Mouse (Mus musculus) adrenal gland, postnatal 25 days (tissue): ENCODE results near the gene Dnaja3. TPM values are rescaled to one million over a fixed set of nuclear protein-coding genes. Genes with fewer than 3 reads are reported as not detected.
A peak's percentile ranks its signal among the peaks of the same experiment; 100 is the strongest.

ENCODE experiments used
- DNase-seq: peaks from one replicate; pipeline ENCODE4 v3.0.0; 2021; ENCODE audit warnings: mixed read lengths
- total RNA-seq: library from RNA; stranded (reverse); gene quantifications from 2 replicates; pipeline ENCODE4 v1.2.3, GENCODE M21; 2021

Gene Dnaja3
- total RNA-seq, 1 experiment from 2014 or later = 117 TPM

DNA sequence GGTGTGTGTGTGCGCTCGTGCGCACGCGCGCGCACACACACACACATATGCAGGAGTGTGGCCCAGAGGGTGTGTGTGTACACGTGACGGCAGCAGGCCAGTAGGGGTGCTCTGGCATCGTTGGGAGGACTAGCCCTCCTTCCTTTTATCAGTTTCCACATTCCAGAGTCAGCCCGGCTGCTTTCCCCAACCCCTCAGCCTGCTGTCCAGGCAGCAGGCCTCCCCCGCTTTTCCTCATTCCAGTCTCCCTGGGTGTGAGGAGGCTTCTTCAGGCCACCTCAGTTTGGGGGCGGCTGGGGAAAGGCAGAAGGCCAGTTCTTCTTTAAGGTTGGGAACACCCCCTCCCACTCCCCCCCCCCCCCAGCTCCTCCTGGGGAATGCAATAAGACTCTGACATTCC is 2.4 kb downstream of the Dnaja3 start:
- no peak for DNase-seq

GRCm38 (mm10) chr16:4642937-4643336 is 3.1 kb downstream of the Dnaja3 start:
- DNase-seq = no peak

- DNase-seq = peak; percentile 86
Measured at GRCm38 (mm10) chr16:4643670-4644419, 4.1 kb downstream of the Dnaja3 start.

DNA sequence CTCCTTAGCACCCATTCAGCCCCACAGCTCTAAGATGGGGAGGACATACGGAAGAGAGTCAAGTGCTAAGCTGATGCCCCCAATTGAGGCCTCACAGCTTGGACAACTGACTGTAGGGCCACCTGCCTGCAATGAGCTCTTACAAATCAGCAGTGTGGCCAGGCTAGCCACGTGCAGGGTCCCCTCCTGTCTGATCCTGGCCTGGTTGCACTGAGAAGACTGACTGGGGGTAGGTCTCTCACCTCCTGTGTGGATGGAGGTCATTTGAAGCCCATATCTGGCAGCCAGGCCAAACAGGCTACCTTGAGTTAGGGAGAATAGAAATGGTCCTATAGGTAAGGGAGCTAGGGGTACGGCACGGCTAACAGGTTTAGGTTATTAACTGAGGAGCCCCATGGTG is 6.1 kb downstream of the Dnaja3 start:
- no peak for DNase-seq

GRCm38 (mm10) chr16:4646831-4647230 is 7.0 kb downstream of the Dnaja3 start:
- no peak for DNase-seq

GRCm38 (mm10) chr16:4647651-4648141 is 7.9 kb downstream of the Dnaja3 start:
- peak; percentile 47 for DNase-seq

DNA sequence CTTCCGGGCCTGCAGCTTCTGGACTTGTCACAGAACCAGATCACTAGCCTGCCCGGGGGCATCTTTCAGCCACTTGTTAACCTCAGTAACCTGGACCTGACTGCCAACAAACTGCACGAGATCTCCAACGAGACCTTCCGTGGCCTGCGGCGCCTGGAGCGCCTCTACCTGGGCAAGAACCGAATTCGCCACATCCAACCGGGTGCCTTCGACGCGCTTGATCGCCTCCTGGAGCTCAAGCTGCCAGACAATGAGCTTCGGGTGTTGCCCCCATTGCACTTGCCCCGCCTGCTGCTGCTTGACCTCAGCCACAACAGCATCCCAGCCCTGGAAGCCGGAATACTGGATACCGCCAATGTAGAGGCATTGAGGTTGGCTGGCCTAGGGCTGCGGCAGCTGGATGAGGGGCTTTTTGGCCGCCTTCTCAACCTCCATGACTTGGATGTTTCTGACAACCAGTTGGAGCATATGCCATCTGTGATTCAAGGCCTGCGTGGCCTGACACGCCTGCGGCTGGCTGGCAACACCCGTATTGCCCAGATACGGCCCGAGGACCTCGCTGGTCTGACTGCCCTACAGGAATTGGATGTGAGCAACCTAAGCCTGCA is 8.7 kb downstream of the Dnaja3 start:
- DNase-seq = no peak

DNA sequence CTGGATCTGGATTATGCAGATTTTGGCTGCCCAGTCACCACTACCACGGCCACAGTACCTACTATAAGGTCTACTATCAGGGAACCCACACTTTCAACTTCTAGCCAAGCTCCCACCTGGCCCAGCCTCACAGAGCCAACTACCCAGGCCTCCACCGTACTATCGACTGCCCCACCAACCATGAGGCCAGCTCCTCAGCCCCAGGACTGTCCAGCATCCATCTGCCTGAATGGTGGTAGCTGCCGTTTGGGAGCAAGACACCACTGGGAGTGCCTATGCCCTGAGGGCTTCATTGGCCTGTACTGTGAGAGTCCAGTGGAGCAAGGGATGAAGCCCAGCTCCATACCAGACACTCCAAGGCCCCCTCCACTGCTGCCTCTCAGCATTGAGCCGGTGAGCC is 9.4 kb downstream of the Dnaja3 start:
- no peak for DNase-seq

DNA sequence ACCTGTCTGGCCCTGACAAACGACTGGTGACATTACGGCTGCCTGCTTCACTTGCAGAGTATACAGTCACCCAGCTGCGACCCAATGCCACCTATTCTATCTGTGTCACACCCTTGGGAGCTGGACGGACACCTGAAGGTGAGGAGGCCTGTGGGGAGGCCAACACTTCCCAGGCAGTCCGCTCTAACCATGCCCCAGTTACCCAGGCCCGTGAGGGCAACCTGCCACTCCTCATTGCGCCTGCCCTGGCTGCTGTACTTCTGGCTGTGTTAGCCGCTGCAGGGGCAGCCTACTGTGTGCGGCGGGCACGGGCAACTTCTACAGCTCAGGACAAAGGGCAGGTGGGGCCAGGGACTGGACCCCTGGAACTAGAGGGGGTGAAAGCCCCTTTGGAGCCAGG is 9.9 kb downstream of the Dnaja3 start:
- no peak for DNase-seq

DNA sequence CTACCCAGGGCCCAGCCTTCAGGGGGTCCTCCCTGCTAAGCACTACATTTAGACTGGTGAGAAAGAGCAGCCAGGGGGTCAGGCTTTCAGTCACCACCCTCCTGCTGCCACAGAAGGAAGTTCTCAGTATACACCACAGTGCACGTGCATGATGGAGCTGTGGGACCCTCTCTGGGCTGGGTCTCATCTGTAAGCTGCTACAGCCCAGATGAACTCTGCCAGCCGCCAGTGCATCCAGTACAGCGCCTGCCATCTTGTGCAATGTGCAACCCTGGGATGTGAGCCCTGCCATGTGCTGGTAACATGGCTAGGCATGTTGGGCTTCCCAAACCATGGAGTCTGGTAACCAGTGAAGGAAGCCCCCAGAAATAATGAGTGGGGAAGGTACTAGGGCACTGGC is 10.4 kb downstream of the Dnaja3 start:
- no peak for DNase-seq

DNA sequence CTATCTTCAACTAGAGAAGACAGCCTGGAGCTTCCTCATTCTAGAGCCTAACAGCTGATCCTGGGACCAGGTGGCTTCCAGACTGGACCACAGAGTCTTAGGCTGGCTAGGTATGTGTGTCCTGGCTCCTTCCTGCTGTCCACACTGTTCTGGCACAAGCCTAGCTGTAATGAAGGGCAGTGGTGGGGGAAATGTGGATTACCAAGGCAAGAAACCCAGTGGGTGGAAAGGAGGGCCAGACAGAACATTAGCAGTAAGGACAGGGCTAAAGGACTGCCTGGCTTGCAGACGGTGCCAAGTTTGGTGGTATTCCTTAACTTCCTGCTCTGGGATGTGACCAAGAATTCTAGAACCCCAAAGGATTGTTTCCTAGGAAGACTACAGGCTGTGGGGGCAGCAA is 11.3 kb downstream of the Dnaja3 start:
- DNase-seq = no peak

DNA sequence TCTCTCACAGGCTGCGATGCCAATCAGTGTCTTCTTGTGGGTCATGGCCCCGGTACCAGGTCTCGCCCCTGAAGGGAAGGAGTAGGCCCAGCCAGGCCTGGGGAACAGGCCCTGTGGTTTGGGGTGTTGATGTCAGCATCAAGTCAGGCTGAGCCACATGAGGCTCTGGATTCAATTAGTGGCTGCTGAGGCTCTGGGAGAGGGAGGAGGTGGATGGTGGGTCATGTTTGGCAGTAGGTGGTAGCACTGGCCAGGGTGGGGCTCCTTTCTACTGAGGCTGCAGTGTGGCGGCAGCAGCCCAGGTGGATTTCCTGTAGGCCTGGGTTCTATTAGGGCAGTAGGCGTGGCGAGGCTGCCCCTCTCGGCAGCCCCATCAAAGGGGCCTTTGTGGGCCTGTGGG is 11.8 kb downstream of the Dnaja3 start:
- no peak for DNase-seq

DNA sequence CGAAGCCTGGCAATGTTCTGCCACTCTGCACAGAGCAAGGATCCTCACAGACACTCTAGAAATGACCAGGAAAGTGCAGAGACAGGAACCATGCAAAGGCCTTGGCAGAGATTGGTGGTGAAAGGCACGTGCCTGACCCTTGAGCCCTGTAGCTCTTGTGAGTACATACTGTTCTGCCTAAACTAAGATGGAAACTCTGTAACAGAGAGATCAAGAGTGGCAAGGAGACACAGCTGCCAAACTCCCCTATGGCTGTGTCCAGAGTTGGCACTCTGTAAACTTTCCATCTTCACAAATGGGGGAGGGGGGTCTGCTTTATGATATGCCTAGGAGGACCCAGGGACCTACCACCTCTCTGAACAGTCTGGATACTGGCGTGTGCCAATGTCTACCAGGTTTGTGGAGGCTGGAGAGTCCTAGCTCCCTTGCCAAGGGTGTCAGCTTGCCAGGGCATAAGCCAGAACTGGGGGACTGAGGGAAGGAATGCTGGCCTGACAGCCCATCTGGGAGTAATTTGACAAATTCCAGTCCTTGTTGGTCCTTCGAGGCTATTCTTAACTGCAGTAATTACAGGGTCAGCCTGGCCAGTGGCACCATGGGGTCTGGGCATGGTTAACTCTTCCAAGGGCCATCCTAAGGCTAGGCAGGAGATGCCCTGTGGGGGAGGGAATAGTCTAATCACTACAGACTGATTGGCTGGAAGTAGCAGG is 13.1 kb downstream of the Dnaja3 start:
- no peak for DNase-seq

DNA sequence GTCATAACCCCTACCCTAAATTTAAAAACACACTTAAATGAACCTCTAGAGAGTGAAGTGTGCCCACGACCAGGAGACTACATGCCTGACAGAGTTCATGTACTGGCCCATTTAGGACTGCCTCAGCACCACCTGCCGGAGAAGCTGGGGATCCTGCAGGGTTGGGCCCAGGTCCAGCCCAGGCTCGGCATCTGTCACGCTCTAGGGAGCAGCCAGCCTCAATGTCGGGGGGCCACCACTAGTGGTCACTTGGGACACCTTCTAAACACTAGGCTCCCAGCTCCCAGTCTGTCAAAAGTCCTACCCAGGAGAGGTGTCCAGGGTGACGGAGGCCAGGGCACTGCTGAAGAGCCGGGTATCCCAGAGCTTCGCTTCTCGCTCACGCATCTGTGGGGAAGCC is 14.9 kb downstream of the Dnaja3 start:
- no peak for DNase-seq

DNA sequence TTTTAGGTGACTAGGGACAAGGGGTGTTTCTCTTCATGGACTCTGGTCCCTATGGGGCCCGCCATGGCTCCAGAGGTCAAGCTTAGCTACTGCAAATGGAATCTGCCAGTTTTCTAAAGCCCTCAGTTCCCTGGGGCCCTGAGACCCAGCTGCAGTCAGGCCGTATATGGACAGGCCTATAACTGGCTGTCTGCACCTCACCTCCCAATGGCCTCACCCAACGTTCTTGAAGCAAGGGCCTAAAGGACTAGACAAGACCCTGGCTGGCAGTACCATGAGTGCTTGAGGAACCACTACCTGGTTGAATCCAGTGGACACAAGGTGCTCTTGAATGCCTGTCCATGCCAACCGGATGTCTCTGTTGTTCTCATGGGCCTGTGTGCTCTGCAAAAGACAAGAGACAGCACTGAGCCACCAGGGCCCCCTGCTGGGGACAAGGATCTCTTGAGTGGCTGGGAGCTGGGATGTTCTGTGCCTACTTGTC is 15.5 kb downstream of the Dnaja3 start:
- no peak for DNase-seq

- DNase-seq = no peak
Measured at GRCm38 (mm10) chr16:4655764-4656570, 16.2 kb downstream of the Dnaja3 start.

GRCm38 (mm10) chr16:4656571-4657081 is 16.8 kb downstream of the Dnaja3 start:
- no peak for DNase-seq

- DNase-seq = no peak
Measured at GRCm38 (mm10) chr16:4658781-4659245, 19.0 kb downstream of the Dnaja3 start.

GRCm38 (mm10) chr16:4659326-4659725 is 19.5 kb downstream of the Dnaja3 start:
- DNase-seq = no peak

GRCm38 (mm10) chr16:4661605-4662004 is 21.8 kb downstream of the Dnaja3 start:
- no peak for DNase-seq

GRCm38 (mm10) chr16:4663806-4664205 is 24.0 kb downstream of the Dnaja3 start:
- DNase-seq = no peak

DNA sequence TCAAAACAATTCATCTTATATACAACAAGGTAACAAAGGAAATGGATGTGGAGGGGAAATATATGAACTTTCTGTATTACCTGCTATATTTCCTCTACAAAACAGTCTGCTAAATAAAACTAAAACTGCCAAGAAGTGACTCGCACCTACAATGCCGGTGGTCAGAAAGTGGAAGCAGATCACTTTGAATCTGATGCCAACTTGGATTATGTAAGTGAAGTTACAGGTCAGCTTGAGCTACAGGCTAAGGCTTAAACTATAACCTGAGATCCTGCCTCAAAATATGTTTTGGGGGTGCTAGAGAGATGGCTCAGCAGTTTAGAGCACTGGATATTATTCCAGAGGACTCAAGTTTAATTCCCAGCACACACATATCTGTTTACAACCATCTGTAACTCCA is 25.9 kb downstream of the Dnaja3 start:
- no peak for DNase-seq
